Mouse (Mus musculus) forelimb bud, embryonic 11.5 days (tissue): Measurements from ENCODE around the gene Panx1.

Experiments used
- DNase-seq: peaks from one replicate; pipeline ENCODE4 v3.0.0-alpha.2; 2012; ENCODE audit warnings: low read depth, low spot score

Panx1 gene

DNA sequence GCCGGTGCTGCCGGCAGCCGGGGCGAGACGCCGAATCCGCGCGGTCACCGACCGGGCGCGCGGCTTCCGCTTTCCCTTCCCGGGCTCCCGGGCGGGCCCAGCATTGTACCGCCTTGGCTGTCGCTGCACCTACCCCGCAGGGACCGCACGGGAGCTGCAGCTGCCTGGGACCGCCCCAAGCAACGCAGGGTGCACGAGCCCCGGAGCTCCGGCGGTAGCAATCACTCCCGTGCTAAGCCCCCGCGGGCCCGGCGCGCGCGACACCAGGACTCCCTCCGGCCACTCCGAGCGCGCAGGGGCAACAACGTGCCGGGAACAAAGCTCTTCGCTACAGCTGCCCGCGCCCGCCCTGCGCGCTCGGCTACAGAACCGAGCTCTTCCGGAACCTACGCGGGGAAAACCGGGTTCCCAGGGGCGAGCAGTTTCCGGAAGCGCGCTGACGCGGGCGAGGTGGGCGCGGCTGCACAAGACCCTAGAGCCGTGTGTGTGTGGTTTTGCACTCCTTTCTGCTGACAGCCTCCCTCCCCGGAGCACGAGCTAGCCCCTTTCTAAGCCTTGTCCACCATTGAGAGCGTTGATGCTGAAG, at the start of gene Panx1:
Gene Panx1, minus strand, starts transcription at position 395 of the 586 bp plus-strand sequence.
- DNase-seq = peak; percentile 83

DNA sequence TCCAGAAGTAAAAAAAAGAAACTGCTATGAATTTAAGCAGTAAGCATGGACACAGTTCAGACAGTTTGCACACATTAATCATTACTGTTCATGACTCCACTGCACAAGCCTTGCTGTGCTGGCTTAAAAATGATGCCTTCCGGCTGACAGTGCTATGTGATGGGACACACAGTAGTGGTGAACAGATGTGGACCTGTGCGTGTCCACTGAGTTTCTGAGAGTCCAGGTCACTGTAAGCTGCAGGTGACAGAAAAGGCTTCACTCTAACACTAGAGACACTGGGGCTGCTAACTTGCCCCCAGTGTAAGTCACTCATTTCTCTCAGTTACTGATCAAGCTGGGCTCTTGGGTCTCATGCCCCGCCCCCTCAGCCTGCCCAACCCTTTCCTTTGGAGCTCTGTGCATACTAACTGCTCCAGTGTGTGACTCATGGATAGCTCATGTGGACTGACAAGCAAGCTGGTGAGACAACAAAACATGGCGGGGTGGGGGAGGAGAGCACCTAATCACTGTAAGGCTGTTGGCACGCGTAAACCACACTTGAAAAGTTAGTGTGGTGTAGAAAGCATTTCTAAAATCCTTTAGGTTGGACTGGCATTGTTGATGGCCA, 23.5 kb upstream of the Panx1 start:
- DNase-seq = no peak

DNA sequence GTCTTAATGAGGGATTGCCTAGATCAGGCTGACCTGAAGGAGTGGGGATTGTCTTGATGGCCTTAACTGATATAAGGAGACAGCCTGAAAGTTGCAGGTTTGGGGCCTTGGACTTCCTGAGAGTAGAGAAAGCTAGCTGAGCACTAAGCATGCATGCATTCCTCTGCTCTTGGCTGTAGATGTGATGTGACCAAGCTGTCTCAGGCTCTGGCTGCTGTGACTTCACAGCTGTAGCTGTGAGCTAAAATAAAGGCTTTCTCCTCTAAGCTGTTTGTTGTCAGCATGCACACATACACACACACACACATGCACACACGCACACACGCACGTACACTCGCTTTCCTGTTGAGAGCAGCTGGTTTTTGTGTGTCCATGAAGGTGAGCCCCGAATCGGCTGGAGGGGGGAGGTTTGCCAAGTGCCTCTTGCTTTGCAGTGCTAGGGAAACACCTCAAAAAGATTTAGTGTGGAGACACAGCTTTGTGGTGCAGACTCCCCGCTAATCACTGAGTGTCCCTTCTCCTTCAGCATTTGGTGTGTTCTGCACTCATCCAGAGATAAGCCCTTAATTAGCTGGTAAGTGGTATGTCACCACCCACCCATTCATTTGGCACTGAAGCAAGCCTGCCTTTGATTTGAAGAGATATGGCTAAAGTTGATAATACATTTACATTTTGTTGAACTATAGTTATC, 22.9 kb upstream of the Panx1 start:
- DNase-seq = no peak

DNA sequence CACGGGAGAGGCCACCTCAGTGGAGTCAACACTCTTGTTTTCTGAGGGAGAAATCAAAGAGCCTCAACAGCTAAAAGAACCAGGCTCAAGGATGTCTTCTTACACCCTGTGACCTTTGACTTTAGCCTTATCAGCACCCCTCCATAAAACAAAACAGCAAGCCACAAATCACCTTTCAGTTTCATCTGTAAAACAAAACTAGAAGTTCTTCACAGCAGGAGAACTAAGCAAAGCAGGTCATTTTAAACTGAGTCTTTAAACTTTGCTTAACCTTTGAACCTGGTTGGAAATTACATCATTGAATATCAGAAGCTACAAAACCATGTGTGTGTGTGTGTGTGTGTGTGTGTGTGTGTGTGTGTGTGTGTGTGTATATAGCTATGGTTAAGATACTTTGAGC, 18.9 kb upstream of the Panx1 start:
- DNase-seq = no peak

DNA sequence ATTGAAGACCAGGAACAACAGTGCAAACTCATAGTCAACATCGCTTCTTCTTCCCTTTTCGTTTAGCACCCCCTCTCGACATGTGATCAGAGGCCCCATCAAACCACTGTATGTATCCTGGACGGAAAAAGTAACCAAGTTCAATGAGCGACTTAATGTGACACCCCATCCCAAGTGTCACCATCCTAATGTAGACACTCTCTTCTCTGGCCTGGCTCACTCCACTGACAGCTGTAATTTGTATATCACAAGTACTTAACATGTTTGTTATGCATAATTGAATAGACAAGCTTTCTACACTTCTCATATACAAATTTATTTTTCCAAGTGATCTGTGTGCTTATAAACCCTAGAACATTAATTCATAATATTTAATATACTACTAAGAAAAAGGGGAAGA, 15.6 kb upstream of the Panx1 start:
- DNase-seq = no peak

DNA sequence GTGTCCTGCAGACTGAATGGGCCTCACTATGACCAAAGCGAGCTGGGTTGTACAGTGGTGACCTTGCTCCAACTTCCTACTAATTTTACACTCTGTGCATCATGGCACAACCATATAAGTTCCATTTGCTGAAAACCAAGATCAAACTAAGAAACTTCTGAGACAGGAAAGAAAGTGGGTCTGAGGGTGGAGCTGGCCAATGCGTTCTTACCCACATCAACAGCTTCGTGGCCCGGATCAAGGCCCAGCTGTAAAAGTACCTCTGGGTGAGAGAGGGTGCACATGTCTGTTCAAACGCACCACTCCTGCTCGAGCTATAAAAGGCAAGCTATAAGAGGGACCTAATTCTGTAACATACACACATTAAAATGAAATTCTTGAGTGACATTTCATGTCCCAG, 14.7 kb upstream of the Panx1 start:
- no peak for DNase-seq

DNA sequence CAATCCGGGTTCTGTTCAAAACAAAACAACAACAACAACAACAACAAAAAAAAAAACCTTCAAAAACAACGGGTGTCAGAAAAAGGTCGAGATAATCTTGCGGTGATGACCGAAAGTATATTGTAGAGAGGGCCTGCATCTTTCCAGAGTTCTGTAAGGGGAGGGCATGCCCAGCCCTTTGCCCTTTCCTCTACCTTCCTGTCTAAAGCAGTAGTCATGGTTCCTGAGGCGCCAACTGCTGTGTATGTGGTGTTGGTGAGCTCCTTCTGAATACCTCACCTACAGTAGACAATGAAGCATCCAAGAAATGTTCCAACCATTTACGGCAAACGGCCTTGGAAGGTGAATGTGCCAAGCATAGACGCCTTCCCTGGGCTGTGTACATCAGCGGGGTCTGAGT, 462 bp upstream of the Panx1 start:
- DNase-seq = no peak

DNA sequence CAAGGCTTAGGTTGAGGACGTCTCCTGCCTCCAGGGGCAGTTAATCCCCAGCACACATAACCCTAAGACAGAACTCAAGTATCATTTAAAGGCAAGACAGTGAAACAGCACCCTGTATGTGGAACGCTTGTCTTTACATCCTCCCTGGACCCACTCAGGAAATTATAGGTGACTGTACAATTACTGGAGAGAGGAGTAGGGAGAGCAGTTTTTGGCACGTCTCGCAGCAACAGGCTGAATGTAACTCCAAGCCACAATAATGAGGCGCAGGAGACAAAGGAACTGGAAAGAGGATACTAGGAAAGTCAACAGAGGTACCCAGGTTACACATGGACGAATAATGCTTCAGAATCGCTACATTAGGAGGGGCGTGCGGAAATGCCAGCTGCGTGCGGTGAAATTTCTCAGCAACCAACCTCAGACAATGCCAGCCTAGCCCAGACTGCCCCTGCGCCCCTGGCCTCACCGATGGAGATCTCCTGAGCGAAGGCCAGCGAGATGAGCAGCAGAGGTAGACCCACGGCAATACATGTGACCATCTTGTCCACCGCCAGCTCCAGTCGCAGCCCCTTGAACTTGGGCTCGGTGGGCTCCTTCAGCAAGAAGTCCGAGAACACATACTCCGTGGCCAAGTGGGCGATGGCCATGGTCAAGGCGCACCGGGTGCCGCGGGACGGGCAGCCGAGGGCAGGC, 741 bp downstream of the Panx1 start:
- peak; percentile 32 for DNase-seq

DNA sequence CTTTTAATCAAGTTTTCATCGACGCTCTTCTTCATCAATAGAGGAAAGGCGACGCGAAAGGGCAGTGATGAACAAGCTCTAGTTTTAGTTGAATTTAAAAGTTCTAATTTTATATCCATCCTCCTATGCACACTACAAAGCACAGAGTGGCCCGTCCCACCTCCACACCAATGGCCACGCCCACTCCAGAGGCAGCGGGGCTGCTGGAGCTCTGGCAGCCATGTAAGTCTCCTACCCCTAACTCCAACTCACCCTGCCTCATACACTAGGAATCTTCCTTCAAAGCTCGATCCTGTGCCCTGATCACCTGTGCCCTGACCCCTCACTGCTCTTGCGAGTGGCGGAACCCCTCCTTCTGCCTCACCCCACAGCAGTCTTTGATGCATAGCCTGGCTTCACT, 3.7 kb downstream of the Panx1 start:
- DNase-seq = no peak

DNA sequence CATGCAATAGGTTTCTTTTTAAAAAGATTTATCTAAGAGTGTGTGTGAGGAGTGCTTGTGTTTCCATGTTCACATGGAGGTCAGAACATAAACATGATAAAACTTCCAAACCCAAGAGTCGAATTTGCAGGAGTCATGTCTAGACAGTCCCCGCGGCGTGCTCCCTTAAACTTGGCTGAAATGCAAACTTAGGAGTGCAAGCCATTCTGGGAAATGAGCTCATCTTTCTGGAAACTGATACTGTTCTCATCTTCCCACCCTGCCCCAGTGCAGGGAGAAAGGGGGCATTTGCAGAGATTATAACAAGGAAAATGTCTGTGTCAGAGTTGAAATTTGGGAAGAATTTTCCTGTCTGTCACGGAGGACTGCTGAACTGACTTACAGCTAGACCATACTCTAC, 5.4 kb downstream of the Panx1 start:
- DNase-seq = no peak

DNA sequence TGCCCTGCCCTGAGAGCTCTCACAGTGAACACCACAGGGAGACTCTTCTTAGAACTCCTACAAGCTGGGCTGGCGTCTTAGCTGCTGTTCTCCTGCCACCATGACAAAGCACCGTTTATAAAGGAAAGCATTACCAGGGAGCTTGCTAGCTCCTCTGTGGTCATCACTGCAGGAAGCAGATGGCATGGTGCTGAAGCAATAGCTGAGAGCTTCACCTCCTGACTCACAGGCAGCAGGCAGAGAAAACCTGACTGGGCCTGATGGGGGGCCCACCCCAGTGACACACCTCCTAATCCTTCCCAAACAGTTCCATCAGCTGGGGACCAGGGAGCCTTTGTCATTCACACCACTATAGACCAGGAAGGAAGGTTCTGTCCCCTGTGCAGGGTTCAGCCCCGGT, 7.6 kb downstream of the Panx1 start:
- DNase-seq = no peak

DNA sequence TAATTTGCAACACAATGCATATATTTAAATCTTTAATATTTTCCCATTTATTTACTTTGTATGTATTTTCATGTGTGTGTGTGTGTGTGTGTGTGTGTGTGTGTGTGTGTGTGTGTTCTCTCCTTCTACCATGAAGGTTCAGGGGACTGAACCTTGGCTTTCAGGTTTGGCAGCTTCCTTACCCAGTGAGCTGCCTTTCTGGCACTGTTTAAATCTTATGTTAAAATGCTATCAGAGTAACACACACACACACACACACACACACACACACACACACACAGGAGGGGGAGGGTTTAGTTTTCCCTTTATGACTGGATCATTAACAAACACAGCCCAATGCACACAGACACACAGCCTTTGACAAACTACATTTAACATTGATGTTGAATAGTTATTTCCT, 8.0 kb downstream of the Panx1 start:
- DNase-seq = no peak

DNA sequence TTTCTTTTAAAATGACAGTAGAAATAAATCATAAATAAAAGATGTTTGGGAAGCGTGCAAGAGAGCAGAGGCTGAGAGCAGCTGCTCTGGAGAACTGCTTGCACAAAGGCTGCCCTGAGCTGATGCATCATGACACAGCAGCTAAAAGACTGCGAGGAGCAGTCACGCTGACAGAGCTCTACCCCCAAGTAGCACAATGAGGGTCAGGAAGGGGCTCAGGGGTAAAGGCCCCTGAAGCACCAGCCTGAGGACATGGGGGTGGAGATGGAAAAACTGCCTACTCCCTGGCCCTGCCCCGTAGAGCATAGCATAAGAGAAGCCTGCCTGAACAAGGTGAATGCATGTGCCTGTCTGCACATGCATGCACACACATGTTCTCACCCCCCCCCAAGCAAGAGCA, 8.5 kb downstream of the Panx1 start:
- DNase-seq = no peak

DNA sequence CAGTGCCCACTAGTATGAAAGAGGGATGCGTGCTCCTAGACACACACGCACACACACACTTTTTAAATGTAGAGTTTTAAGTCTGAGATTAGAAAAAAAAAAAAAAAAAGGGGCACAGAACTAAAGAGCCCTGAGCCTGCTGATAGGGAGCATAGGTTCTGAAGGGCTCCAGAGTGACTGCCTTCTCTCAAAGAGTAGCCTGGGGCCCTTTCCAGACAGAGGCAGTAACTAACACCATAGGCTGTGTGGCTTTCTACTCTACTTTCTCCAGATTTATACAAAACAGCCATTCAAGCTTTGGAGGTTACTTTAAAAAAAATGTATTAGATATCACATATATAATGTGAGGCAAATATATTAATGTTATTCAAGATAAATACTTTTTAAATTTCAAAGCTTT, 8.9 kb downstream of the Panx1 start:
- DNase-seq = no peak

DNA sequence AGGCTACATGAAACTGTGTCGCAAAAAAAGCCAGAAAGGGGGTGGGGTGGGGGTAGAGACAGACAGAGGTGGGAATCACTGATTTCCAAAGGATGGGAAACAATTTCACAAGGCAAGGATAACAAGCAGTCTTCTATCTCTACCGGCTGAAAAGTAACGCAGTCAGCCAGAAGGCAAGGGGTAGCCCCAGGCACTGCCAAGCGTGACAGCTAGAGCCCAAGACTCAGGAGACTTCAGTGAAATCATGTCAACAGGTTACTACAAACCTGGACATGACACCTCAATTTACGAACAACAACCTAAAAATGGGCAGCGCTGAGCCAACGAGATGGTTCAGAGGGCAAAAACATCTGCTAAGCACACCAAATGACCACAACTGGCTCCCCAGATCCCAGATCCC, 9.3 kb downstream of the Panx1 start:
- DNase-seq = no peak

DNA sequence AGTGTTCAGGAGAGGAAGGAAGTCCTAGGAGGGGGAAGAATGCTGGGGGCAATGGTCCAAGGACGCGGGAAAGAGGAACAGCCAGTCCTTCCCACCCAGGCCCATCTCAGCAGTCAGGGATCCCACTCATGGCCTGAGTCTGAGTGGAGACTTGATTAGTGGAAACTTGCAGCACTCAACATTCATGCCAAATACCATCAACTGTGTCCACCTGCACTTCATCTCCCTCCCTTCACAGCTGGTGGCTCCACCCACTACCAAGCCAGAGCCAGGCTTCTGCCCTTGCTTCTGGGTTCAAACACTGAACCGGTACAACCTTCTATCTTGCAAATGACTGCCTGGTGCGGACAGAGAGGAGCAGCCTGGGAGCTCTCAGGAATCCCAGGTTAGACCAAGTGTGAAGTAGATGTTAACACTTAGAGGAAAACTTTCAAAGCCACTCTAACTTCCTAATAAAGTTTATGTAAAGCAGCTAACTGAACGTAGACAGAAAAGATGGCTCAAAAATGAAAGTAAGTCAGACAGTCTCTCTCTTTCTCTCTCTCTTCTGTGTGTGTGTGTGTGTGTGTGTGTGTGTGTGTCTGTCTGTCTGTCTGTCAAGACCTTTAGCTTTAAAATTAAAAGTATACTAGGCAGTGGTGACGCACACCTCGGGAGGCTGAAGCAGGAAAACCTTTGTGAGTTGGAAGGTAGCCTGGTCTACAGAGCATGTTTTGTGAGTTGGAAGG, 10.6 kb downstream of the Panx1 start:
- no peak for DNase-seq

DNA sequence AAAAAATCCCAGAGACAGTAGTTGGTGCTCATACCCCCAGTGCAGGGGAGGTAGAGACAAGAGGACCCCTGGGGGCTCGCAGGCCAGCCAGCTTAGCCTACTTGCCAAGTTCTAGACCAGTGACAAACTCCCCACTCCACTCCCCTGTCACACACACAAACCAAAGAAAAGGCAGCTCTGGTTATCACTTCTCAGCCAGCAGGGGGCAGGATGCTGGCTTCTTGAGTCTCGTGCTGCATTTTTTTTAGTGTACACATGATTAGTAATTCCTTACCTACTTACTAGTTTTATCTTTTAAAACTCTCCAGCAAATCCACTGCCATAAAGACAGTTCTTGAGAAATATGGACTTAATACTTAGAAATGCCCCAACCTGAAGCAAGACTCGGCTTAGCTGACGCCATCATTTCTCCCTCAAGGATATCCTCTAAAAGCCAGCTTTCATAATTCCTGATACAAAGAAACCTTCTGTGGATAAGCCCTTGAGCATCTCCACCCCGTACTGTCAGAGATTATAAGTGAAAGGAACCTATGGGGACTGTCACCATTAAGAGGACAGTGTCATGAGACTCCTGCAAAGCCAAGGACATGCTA, 11.6 kb downstream of the Panx1 start:
- DNase-seq = no peak

DNA sequence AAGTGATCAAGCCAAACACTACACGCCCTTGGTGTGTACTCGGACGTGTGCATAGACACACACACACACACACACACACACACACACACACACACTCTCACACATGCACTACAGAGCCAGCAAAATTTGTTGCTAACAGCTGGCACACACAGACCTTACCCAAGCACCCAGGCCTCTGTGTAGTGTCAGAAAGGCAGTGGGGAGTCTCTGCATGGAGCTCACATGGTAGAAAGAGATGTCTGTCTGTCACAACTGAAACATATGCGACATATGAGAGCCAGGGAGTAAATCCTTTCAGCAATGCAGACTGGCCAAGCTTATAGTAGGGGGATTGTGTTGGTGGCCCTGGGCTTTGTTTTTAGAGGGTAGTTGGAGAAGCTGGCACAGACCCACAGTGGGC, 12.5 kb downstream of the Panx1 start:
- no peak for DNase-seq

DNA sequence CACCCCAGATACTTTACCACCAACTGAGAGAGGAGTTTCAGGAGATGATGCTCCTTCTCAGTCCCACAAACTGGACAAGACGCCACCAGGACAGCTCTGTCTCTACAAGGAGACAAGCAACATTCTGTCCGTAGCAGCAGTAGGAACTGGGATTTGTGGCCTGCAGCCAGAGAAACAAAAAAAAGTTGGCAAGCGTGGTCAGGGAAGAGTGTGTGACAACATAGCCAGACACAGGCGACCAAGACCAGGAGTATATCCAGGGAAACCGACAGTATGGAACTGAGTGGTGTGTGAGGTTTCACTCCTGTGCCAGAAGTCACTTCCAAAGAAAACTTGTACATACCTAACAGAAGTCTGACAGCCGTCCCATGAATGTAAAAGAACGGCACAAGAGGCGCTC, 14.5 kb downstream of the Panx1 start:
- DNase-seq = no peak

DNA sequence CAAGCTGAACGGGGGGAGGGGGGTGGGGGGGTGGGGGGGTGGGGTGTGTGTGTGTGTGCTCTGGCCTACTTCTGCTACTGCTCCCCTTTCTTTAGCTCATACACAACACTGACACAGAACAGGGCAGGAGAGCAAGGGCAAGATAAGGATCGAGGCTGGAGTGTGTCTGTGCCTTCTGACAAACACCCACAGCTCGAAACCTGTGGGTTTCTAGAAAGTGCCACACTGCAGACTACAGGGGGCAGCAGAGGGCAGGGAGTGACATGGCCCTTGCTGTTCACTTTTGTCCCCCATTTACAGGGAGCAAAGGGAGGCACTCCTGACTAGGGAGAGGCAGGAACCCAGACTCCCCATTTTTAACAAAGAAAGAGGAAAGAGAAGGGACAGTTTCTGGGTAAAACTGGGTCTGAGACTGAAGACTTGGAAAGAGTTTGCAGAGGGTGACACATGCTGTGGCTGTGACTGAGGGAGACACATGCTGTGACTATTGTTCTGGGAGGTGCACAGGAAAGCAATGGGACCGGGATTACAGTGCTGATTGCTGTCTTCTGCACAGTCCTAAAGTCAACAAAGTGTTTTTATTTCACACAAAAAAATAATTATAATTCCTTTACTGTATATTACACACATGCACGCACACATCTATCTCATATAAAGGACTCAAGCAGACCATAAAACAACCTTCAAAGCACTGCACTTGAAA, 16.1 kb downstream of the Panx1 start:
- peak; percentile 31 for DNase-seq

DNA sequence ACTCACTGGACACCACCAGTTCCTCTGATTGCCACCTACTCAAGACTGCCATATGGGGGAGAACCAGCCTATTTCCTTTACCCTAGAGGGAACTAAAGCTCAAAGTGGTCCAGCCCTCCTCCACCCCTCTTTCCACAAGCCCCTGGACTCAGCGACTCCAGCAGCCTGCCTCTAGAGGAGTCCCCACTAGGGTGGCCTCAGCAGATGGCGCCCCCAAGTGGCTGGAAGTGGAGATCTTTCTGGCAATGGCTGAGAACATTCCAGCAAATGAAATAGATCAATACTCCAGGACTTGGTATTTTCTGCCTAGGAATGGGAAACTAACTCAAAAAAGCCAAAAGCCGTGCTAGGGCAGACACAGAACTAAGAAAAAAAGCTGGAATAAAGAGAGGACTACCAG, 17.6 kb downstream of the Panx1 start:
- no peak for DNase-seq
